Mouse (Mus musculus): ENCODE data around the gene Noc3l. TPM values are rescaled to one million over a fixed set of nuclear protein-coding genes. Genes with fewer than 3 reads are reported as not detected.
A peak's percentile ranks its signal among the peaks of the same experiment; 100 is the strongest.

Gene Noc3l
- 9.8 and 10.0 TPM in 2 replicates for polyA plus RNA-seq (2014; fragmentation: Nextera tagmentation; extraction: Ambion mirVana)

DNA sequence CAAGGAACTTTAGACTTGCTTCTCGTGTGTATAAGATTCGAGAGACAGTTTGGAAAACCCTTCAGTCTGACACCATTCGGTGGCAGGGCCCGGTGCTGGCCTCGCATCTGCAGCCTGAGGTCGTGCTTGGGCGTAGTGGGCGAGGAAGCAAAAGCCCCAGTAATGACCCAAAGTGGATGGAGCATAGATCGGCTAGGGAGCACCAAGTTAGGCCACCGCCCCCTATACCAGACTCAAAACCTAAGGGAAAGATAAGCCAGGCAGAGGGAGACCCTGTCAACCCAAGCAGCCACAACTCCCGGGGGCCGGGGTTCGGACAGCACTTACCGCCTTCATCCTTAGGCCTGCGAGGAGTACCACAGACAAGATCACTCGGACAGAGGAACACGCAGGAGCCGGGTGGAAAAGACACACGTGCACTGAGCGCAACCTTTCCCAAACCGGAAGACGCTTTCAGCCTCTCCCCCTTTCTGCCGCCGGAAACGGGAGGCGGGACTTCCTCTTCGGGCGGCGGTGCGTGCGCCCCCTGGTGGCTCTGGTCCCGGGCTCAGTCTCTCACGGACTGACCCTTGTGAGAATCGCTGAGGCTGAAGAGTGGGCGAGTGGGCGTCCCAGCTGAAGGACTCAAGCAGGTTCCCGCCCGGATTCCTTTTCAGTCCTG is at the start of gene Noc3l:
Noc3l (minus strand) TSS at position 472 of the 661 bp plus-strand sequence.
- Histone ChIP-seq H3K27ac (ENCODE audit: low read depth) (peak within 1 kb of the TSS; percentile 40), H3K4me3 (ENCODE audit: low read depth, low read length) (peak within 1 kb of the TSS; percentile 84), H3K27me3 (ENCODE audit: insufficient read depth, low read length) (no peaks in the 10 kb centered on the region), H3K4me2 (peak within 1 kb of the TSS; percentile 82), H3K36me3 (ENCODE audit: insufficient read depth) (peaks cover 26% of the 10 kb centered on the region), H3K4me1 (ENCODE audit: insufficient read depth) (0 out of 2 replicates have a peak, but pooled peaks cover 2% of the 10 kb centered on the region), H3K9ac (peak within 1 kb of the TSS; percentile 81), H3K9me3 (ENCODE audit: low read depth, low read length) (no peaks in the 10 kb centered on the region)
- peak; percentile 97 for DNase-seq
- TF ChIP-seq CTCF (IDR thresholded peaks at IDR 0.05; ENCODE audit: low read depth): peak; percentile 98
- ATAC-seq (ENCODE audit: insufficient read depth): peak; percentile 97
- WGBS: under 1% methylated on average over 35 of the region's 38 CpGs

DNA sequence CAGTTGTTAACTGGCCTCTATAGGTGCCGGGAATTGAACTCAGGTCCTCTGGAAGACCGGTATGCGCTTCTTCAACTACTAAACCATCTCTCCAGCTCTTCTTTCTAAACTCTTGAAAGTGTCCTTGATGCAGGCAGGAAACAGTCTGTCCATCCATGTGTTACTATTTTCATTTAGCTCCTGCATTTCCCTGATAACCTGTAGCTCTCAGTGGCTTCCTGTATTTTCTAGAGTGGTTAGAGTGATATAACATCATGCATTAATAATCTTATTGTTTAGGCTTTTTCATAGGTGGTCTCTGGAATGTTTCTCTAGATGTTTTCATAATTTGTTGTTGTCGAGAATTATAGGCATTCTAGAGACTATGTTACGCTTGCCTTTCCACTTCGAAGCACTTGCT is 43.5 kb upstream of the Noc3l start:
- ATAC-seq (ENCODE audit: insufficient read depth): no peak
- no peaks in the 10 kb centered on the region for H3K4me1 ChIP-seq (ENCODE audit: insufficient read depth)
- no peak overlapping the region for H3K4me3 ChIP-seq (ENCODE audit: low read depth, low read length)
- 0 out of 2 replicates have a peak, but pooled peaks cover 6% of the 10 kb centered on the region for H3K36me3 ChIP-seq (ENCODE audit: insufficient read depth)
- H3K4me2 ChIP-seq: no peak overlapping the region
- DNase-seq: no peak
- no peaks in the 10 kb centered on the region for H3K27me3 ChIP-seq (ENCODE audit: insufficient read depth, low read length)
- H3K27ac ChIP-seq (ENCODE audit: low read depth): no peak overlapping the region
- no peak for TF ChIP-seq CTCF (IDR thresholded peaks at IDR 0.05; ENCODE audit: low read depth)
- 88% methylated on average over 6 of the region's 6 CpGs for WGBS
- no peak overlapping the region for H3K9ac ChIP-seq
- H3K9me3 ChIP-seq (ENCODE audit: low read depth, low read length): no peaks in the 10 kb centered on the region

DNA sequence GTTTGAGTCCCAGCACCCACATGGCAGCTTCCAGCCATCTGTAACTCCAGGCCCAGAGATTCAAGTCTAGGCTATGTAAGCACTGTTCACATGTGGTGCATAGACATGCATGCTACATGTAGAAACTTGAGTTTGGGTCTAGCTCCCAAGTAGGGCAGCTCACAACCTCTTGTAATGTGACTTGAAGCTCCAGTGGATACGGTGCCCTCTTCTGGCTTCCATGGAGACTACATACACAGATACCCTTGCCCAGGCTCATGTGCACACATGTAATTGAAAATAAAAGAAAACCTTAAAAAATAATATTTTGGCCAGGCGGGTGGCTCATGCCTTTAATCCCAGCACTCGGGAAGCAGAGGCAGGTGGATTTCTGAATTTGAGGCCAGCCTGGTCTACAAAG is 39.2 kb upstream of the Noc3l start:
- H3K9me3 ChIP-seq (ENCODE audit: low read depth, low read length): no peaks in the 10 kb centered on the region
- H3K9ac ChIP-seq: no peak overlapping the region
- WGBS: 97% methylated on average over 3 of the region's 3 CpGs
- no peak overlapping the region for H3K4me2 ChIP-seq
- no peak overlapping the region for H3K4me3 ChIP-seq (ENCODE audit: low read depth, low read length)
- no peak for ATAC-seq (ENCODE audit: insufficient read depth)
- TF ChIP-seq CTCF (IDR thresholded peaks at IDR 0.05; ENCODE audit: low read depth): no peak
- no peaks in the 10 kb centered on the region for H3K27me3 ChIP-seq (ENCODE audit: insufficient read depth, low read length)
- no peaks in the 10 kb centered on the region for H3K4me1 ChIP-seq (ENCODE audit: insufficient read depth)
- H3K27ac ChIP-seq (ENCODE audit: low read depth): no peak overlapping the region
- H3K36me3 ChIP-seq (ENCODE audit: insufficient read depth): no peaks in the 10 kb centered on the region
- DNase-seq: no peak

DNA sequence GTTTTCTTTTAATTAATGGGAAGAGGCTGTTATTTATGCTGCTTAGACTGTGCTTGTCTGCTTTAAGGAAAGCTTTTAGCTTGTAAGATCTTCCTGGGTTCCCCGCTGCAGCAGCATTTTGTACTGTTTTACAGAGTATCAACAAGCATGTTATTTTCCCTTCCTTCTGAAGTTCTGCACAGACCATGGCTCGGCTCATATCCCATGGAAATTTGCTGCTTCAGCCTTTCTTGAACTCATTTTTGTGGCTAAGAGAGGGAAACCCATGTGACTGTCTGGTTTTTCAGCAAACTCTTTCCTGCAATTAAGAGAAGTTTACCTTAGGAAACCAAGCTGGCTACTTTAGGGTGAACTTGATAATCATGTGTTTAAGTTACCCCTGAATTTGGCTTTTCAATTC is 27.3 kb upstream of the Noc3l start:
- TF ChIP-seq CTCF (IDR thresholded peaks at IDR 0.05; ENCODE audit: low read depth): no peak
- Histone ChIP-seq H3K4me1 (ENCODE audit: insufficient read depth) (no peaks in the 10 kb centered on the region), H3K9me3 (ENCODE audit: low read depth, low read length) (no peaks in the 10 kb centered on the region), H3K27ac (ENCODE audit: low read depth) (no peak overlapping the region), H3K4me3 (ENCODE audit: low read depth, low read length) (no peak overlapping the region), H3K27me3 (ENCODE audit: insufficient read depth, low read length) (no peaks in the 10 kb centered on the region), H3K4me2 (no peak overlapping the region), H3K36me3 (ENCODE audit: insufficient read depth) (no peaks in the 10 kb centered on the region), H3K9ac (no peak overlapping the region)
- ATAC-seq (ENCODE audit: insufficient read depth) (no peak), DNase-seq (no peak)
- WGBS: 66% methylated on average over 2 of the region's 2 CpGs

DNA sequence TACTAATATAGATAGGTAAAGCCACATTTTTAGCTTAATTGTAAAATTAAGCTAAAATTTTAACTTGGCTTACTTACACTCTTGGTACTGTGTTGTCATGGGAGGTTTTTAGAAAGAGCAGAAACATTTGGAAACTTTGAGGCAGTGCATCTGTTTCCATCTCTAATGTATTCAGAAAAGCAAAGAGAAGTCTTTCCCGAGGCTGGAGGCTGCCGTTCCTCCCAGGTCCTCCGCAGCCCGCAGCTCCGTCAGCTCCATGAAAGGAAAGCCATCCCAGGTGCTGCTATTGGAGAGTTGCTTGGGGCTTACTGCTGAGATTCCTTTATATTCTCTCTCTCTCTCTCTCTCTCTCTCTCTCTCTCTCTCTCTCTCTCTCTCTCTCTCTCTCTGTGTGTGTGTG is 25.8 kb upstream of the Noc3l start:
- Histone ChIP-seq H3K4me2 (no peak overlapping the region), H3K4me1 (ENCODE audit: insufficient read depth) (no peaks in the 10 kb centered on the region), H3K27me3 (ENCODE audit: insufficient read depth, low read length) (no peaks in the 10 kb centered on the region), H3K9me3 (ENCODE audit: low read depth, low read length) (no peaks in the 10 kb centered on the region), H3K36me3 (ENCODE audit: insufficient read depth) (no peaks in the 10 kb centered on the region), H3K27ac (ENCODE audit: low read depth) (no peak overlapping the region), H3K4me3 (ENCODE audit: low read depth, low read length) (no peak overlapping the region), H3K9ac (no peak overlapping the region)
- ATAC-seq (ENCODE audit: insufficient read depth) (no peak), DNase-seq (no peak)
- no peak for TF ChIP-seq CTCF (IDR thresholded peaks at IDR 0.05; ENCODE audit: low read depth)
- 73% methylated on average over 5 of the region's 5 CpGs for WGBS

DNA sequence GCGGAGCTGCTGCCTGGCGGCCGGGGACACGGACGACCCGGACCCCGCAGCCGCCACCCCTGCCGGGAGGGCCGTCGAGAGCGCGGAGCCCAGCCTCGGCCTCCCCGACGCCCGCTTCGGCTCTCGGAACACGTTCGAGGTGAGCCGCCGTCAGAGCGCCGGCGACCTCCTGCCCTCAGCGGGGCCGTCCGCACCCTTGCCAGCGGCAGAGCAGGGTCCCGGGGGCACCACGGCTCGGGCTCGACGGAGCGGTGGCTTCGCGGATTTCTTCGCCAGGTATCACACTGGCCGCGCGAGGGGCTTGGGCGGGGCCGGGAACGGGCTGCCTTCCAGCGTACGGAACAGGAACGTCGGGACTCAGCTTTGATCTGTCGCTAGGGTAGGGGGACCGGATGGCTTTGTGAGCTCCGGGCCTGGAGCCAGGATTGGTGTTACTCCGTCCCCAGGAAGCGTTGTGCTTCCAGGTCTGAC is 18.2 kb upstream of the Noc3l start:
- Histone ChIP-seq H3K27ac (ENCODE audit: low read depth) (peak overlapping the region; percentile 88), H3K36me3 (ENCODE audit: insufficient read depth) (no peaks in the 10 kb centered on the region), H3K4me2 (peak overlapping the region; percentile 69), H3K4me1 (ENCODE audit: insufficient read depth) (no peaks in the 10 kb centered on the region), H3K9ac (peak overlapping the region; percentile 82), H3K4me3 (ENCODE audit: low read depth, low read length) (peak overlapping the region; percentile 78), H3K9me3 (ENCODE audit: low read depth, low read length) (no peaks in the 10 kb centered on the region), H3K27me3 (ENCODE audit: insufficient read depth, low read length) (no peaks in the 10 kb centered on the region)
- no peak for TF ChIP-seq CTCF (IDR thresholded peaks at IDR 0.05; ENCODE audit: low read depth)
- ATAC-seq (ENCODE audit: insufficient read depth): peak; percentile 62
- DNase-seq: peak; percentile 87
- under 1% methylated on average over 54 of the region's 54 CpGs for WGBS

DNA sequence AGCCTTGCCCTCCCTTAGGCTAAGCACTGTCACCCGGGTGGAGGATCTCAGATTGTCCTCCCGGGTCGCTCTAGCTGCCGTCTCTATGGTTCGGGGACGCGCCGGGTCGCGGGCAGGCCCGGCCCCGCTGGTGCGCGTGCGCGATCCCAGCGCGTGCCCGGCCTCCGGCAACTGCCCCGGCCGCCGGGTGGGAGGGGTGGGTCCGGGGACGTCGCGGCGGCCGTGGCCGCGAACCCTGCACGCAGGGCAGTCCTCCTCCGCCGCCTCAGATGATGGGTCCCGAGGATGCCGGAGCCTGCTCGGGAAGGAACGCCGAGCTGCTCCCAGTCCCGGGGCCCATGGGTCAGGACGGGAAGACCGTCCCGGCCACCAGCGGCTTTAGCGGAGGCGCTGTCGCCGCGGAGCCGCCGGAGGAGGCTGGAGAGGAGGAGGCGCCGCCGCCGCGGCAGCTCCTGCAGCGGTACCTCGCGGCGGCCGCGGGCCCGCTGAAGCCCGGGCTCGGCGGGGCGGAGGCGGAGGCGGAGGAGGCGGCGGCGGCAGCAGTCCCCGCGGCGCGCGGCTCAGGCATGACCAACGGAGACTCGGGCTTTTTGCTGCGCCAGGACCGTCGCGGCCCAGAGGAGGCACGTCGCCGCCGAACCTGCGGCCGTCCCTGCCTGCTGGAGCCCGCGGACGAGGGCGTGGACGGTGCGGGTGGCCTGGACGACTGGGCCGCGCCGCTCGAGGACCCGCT is 17.6 kb upstream of the Noc3l start, which contains the start of gene Tbc1d12:
Tbc1d12 (plus strand) TSS at position 142 of the 733 bp plus-strand sequence.
- peak within 1 kb of the TSS; percentile 82 for H3K9ac ChIP-seq
- peak within 1 kb of the TSS; percentile 69 for H3K4me2 ChIP-seq
- no peak for TF ChIP-seq CTCF (IDR thresholded peaks at IDR 0.05; ENCODE audit: low read depth)
- peak within 1 kb of the TSS; percentile 78 for H3K4me3 ChIP-seq (ENCODE audit: low read depth, low read length)
- H3K27me3 ChIP-seq (ENCODE audit: insufficient read depth, low read length): no peaks in the 10 kb centered on the region
- no peaks in the 10 kb centered on the region for H3K9me3 ChIP-seq (ENCODE audit: low read depth, low read length)
- peak within 1 kb of the TSS; percentile 88 for H3K27ac ChIP-seq (ENCODE audit: low read depth)
- ATAC-seq (ENCODE audit: insufficient read depth) (peak; percentile 94), DNase-seq (peak; percentile 96)
- WGBS: under 1% methylated on average over 81 of the region's 101 CpGs
- H3K4me1 ChIP-seq (ENCODE audit: insufficient read depth): no peaks in the 10 kb centered on the region
- no peaks in the 10 kb centered on the region for H3K36me3 ChIP-seq (ENCODE audit: insufficient read depth)

Data from lung, embryonic 14.5 days (tissue).